In the genomic region with DNA sequence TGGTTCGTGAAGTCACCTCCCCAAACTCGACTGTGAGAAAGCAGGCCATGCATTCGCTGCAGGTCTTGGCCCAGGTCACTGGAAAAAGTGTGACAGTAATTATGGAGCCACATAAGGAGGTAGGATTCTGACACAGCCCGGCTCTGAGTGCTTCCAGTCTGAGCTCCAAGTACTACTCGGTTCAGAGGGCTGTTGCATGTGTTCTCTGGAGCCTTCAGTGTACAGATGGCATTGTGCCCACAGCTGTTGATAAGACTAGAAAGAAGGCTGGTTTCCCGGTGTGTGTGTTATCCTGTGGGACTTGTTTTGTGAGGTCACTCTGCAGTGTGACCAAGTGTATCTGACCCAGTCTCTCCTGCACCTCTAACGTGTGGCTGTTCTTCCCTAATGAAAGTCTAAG, we compare ENCODE assay signal across 15 mouse cellular contexts. TPM values are rescaled to one million over a fixed set of nuclear protein-coding genes. Genes with fewer than 3 reads are reported as not detected.
"Had no signal": no experiment of that assay in that cellular context is flagged by ENCODE, and none has a peak within 500 bp of the region (broad histone marks: within the 10 kb centered on the region; RNA-seq: fewer than 3 reads in every experiment).

No protein-coding gene starts in this region.

- H3K27me3 ChIP-seq: limb, embryonic 15.5 days; liver, embryonic 13.5 days; neural tube, embryonic 15.5 days had no signal

- H3K4me2 ChIP-seq: limb, embryonic 15.5 days; liver, embryonic 13.5 days; neural tube, embryonic 15.5 days had no signal

- DNase-seq: kidney, postnatal 25 days; layer of hippocampus, postnatal 36 days; liver, embryonic 13.5 days; lung, adult 18-20 months; lung, postnatal 4 days; midbrain, embryonic 14.5 days; right cerebral cortex, adult 18-20 months; right cerebral cortex, postnatal 25 days; thymus, adult 18-20 months; thymus, postnatal 14 days had no signal

- H3K4me1 ChIP-seq: limb, embryonic 15.5 days; midbrain, embryonic 10.5 days; neural tube, embryonic 15.5 days had no signal

- H3K9ac ChIP-seq: limb, embryonic 15.5 days; liver, embryonic 13.5 days; neural tube, embryonic 15.5 days had no signal

- H3K4me3 ChIP-seq: limb, embryonic 15.5 days; liver, embryonic 13.5 days; midbrain, embryonic 10.5 days; myocyte; neural tube, embryonic 15.5 days had no signal

- H3K9me3 ChIP-seq: limb, embryonic 15.5 days; liver, embryonic 13.5 days; midbrain, embryonic 10.5 days; neural tube, embryonic 15.5 days had no signal

- H3K27ac ChIP-seq: limb, embryonic 15.5 days; liver, embryonic 13.5 days; midbrain, embryonic 10.5 days; neural tube, embryonic 15.5 days had no signal

RNA-seq across cellular contexts. Expression of a gene that starts 42.6 kb away (rescaled TPM):
- total RNA-seq: megakaryocyte, adult 5-6 weeks had no signal
